Mouse (Mus musculus): ENCODE results near the gene Dus4l.

DNA sequence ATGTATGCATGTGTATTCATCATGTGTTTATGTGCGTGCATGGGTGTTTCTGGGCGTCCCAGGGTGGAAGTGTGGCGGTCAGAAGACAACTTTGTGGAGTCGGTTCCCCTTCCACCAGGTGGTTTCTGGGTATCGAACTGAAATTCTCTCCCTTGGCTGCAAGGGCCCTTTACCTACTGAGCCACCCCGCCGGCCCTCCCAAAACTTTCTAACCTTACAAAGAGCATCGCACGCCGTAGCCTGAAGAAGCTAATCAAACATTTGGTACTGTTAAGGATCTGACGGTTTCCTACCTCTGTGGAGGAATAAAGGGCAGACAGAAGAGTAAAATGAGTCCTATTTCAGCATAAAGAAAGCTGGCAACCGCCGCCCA, 20.7 kb downstream of the Dus4l start:
- TF ChIP-seq POLR2A (IDR thresholded peaks at IDR 0.05; ENCODE audit: low read depth, low read length) (no peak), CTCF (conservative IDR thresholded peaks at IDR 0.05 in 1 of 2, IDR thresholded peaks at IDR 0.05 in 1 of 2; ENCODE audit: low read depth in 2 of 2, low read length in 2 of 2) (no peak), EP300 (IDR thresholded peaks at IDR 0.05; ENCODE audit: low read length) (no peak), CHD2 (IDR thresholded peaks at IDR 0.05; ENCODE audit: low read length) (no peak), USF1 (IDR thresholded peaks at IDR 0.05; ENCODE audit: low read depth, low read length) (no peak), MYC (IDR thresholded peaks at IDR 0.05; ENCODE audit: low read depth, low read length) (no peak; the same call in 1 of the 2 replicates), ZMIZ1 (IDR thresholded peaks at IDR 0.05; ENCODE audit: low read depth, low read length) (no peak), NRF1 (IDR thresholded peaks at IDR 0.05; ENCODE audit: low read depth, low read length) (no peak), TBP (conservative IDR thresholded peaks at IDR 0.05; ENCODE audit: low read depth, low read length) (peak; percentile 49; the same call in 1 of the 2 replicates), POLR2AphosphoS2 (IDR thresholded peaks at IDR 0.05; ENCODE audit: low read depth, low read length) (no peak), BHLHE40 (IDR thresholded peaks at IDR 0.05; ENCODE audit: low read depth, low read length) (no peak), MAX (IDR thresholded peaks at IDR 0.05; ENCODE audit: low read length) (no peak), MEF2A (IDR thresholded peaks at IDR 0.05; ENCODE audit: borderline replicate concordance, low read depth, low read length) (no peak), CHD1 (IDR thresholded peaks at IDR 0.05; ENCODE audit: low read depth, low read length) (no peak)
